Mouse (Mus musculus): ENCODE measurements around the gene Lgr4. TPM values are rescaled to one million over a fixed set of nuclear protein-coding genes. Genes with fewer than 3 reads are reported as not detected.

Lgr4 gene
- polyA plus RNA-seq, 1 experiment from 2014 or later, result 10.8 TPM

GRCm38 (mm10) chr2:110058424-110058823, 141.0 kb downstream of the Lgr4 start:
- no peak overlapping the region for H3K4me3 ChIP-seq (ENCODE audit: low read depth, low read length)
- no peaks in the 10 kb centered on the region for H3K9me3 ChIP-seq (ENCODE audit: control insufficient read depth, low read length)
- no peaks in the 10 kb centered on the region for H3K4me1 ChIP-seq (ENCODE audit: control insufficient read depth, insufficient read depth, low read length)
- 71% methylated on average over 4 of the region's 4 CpGs for WGBS
- no peak overlapping the region for H3K4me2 ChIP-seq (ENCODE audit: low read depth, low read length)
- no peaks in the 10 kb centered on the region for H3K36me3 ChIP-seq (ENCODE audit: control insufficient read depth, insufficient read depth, low read length)
- no peaks in the 10 kb centered on the region for H3K27me3 ChIP-seq (ENCODE audit: control insufficient read depth, insufficient read depth, low read length)
- no peak overlapping the region for H3K27ac ChIP-seq (ENCODE audit: low read depth, low read length)
- no peak for ATAC-seq (ENCODE audit: low read depth)
- H3K9ac ChIP-seq (replicated peaks; ENCODE audit: low read depth, low read length), result no peak overlapping the region

GRCm38 (mm10) chr2:110063131-110063530, 145.7 kb downstream of the Lgr4 start:
- WGBS, result 91% methylated on average over 1 of the region's 1 CpGs
- H3K36me3 ChIP-seq (ENCODE audit: control insufficient read depth, insufficient read depth, low read length), result no peaks in the 10 kb centered on the region
- H3K9me3 ChIP-seq (ENCODE audit: control insufficient read depth, low read length), result no peaks in the 10 kb centered on the region
- no peak overlapping the region for H3K4me2 ChIP-seq (ENCODE audit: low read depth, low read length)
- H3K4me1 ChIP-seq (ENCODE audit: control insufficient read depth, insufficient read depth, low read length), result no peaks in the 10 kb centered on the region
- no peak overlapping the region for H3K4me3 ChIP-seq (ENCODE audit: low read depth, low read length)
- H3K9ac ChIP-seq (replicated peaks; ENCODE audit: low read depth, low read length), result no peak overlapping the region
- H3K27me3 ChIP-seq (ENCODE audit: control insufficient read depth, insufficient read depth, low read length), result no peaks in the 10 kb centered on the region
- no peak overlapping the region for H3K27ac ChIP-seq (ENCODE audit: low read depth, low read length)
- ATAC-seq (ENCODE audit: low read depth), result no peak

Other genes starting within 250 kb of the Lgr4 start
- gene Bdnf, start 242.9 kb upstream of the Lgr4 start, polyA plus RNA-seq (2014; fragmentation: Nextera tagmentation; extraction: Ambion mirVana), result 5.0 and 5.7 TPM in 2 replicates
- gene Lin7c, start 26.8 kb upstream of the Lgr4 start, polyA plus RNA-seq (2014; fragmentation: Nextera tagmentation; extraction: Ambion mirVana), result 230 and 238 TPM in 2 replicates
- 28.4 and 29.6 TPM in 2 replicates for gene Ccdc34, start 100.2 kb downstream of the Lgr4 start, polyA plus RNA-seq (2014; fragmentation: Nextera tagmentation; extraction: Ambion mirVana)

All from neural tube, embryonic 14.5 days (tissue).